Mouse (Mus musculus) kidney, postnatal 14 days (tissue): ENCODE data around the gene Wdr4.

Source experiments
- DNase-seq: peaks from one replicate; pipeline ENCODE4 v3.0.0; 2022; ENCODE audit warnings: mixed read lengths

Wdr4 gene

DNA sequence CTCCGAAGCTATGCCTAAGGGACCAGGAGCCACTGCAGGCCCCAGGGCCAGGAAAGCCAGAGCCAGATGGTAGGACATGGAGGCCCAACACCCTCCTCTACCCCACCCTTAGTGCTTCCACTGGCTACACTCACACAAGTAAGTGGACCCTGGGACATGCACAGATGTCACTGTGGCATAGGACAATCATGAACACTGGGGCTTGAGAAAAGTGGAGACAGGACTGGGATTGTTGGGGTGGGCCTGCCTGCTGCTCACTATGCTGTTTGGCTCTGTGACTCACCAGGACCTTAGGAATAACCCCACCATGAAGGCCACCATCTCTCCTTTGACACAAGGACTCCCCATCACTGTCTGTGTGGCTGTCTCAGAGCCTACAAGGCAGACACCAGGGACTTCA is 24.8 kb downstream of the Wdr4 start:
- no peak for DNase-seq

DNA sequence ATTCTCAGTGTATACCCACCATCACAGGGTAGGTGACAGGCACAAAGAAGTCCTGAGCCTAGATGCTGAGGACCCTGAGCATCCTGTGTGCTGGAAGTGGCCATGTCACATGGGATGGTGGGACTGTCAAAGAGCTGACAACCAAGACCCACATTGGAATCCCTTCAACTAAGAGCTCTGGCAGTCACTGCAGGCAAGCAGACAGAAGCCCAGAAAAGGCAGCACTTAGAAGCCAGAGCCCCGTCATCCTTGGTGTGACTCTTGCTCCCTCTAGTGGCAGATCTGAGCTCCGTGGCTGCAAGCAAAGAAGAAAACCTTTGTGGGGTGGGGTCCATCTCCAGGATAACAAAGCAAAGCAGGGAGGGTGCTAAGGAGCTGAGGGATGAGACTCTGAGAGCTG is 27.4 kb downstream of the Wdr4 start:
- DNase-seq: peak; percentile 81

DNA sequence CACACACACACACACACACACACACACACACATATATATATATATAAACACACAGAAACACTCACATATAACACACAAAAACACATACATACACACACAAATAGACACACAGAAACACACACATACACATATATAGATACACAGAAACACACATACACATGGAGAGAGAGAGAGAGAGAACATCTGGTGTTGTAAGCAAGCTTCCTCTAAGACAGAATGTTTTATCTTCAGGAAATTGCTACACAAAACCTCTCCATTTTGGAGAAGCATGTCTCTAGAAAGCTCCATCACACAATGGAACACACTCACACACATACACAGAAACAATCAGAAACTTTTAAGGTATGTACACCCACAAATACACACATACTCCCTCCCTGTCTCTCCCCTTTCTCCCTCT is 28.4 kb downstream of the Wdr4 start:
- no peak for DNase-seq

DNA sequence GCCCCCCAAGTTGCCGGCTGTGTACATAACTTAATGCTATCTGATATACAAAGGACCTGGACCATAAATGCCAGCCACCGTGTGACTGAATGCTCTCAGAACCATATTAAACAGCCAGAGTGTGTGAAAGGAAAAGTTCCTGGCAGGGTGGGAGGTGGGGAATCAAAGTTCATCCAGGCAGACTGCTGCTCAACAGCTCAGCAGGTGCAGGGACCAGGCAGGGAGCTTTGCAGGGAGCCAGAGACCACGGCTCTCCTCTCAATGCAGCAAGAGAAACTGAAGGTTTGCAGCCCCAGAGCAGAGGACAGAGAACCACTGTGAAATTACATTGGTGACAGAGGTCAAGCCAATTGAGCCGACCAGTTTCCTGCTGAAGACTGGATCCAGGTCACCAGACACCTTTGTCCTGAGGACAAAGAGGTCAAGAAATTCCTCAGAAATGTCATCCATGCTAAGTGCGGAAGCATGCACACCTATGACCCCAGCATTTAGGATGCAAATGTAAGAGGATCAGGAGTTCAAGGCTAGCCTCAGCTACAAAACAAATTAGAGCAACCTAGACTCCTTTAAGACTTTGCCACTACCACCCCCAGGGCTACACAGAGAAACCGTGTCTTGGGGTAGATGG is 32.2 kb downstream of the Wdr4 start:
- peak; percentile 53 for DNase-seq

DNA sequence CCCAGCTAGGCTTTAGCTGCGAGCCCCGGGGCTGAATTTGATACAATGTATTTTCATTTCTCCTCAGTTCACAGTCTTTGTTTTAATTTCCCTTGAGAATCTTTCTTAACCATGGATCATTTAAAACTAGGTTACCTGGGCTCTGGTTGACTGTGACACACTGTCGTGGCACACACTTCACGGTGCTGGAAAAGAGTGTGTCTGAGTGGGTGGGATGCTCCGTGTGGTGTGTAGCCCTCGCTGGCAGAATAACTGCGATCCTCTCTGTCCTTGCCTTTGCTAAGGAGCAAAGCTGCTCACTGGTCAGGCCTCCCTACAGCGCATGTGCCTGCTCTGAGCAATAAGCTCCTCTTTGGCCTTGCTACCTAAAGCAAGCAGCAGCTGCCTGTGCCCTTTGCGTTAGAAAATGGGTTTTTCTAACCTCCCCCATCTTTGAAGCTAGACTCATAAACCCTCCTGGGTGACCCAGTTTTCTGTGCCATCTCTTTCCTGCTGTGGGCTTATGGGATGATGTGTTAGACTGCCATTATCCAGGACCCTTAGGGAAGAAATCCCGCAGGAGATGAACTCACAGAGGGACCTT is 33.1 kb downstream of the Wdr4 start:
- no peak for DNase-seq

DNA sequence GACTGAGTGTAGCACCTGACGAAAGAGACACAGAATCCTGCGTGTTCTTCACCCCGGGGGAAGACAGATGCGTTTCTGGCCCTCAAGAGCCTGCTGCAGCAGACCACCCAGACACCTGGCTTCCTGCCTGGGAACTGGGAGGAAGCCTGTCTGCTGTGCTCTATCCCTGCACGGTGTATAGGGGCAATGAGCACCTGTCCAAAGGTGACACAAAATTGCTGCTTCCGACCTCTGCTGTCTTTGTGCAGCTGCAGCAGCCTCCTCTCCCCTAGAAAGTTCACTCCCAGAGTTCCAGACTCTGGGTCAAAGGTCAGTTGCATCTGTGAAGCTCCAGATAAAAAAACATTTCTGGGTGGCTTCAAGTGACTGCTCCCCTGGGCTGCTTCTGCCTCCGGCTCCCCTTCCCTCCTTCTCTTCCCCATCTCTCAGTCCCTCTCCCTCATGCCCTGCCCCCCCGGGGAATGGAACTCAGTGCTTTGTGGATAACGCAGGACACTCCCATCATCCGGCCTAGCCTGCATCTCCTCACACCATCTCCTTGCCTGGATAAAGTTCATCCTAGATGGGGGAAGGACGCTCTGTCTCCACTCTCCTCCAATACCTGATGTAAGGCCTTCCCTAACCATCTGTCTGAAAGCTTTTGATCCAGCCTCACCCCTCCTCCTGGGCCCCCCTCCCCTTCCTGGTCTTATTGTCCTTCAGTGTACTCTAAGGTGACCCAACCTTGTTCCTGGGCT is 40.5 kb downstream of the Wdr4 start:
- DNase-seq: no peak

DNA sequence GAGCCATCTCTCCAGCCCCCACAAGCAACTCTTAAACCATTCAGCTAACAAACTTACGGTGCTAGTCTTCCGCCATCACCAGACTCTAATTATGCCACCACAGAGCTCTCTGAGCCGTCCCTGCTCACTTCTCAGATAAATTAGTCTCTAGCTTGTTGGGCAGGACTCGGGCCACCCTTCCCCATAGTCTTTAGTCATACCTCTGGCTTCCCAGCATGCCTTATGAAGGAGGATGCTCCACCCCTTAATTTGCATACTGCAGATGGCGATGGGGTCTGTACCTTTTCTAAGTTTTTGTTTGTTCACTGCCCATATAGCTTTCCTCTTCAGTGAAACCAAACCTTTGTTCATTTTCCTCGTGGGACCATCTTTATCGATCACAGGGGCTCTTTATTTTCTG is 41.2 kb downstream of the Wdr4 start:
- DNase-seq: no peak

DNA sequence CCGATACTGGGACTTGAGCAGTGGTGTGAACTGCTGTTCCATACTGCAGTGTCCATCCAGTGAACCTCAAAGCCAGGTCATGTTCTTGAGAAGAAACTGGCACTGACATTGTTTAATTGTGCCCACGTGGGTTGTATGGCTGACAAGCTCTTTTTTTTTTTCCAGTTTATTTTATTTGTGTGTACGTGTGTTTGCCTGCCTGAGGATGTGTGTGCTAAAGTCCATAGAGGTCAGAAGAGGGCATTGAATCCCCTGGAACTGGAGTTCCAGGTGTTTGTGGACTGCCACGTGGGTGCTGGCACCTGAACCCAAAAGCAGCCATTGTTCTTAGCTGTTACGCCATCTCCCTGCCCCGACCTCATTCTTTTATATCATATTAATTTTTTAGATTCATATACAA is 45.4 kb downstream of the Wdr4 start:
- DNase-seq: no peak

DNA sequence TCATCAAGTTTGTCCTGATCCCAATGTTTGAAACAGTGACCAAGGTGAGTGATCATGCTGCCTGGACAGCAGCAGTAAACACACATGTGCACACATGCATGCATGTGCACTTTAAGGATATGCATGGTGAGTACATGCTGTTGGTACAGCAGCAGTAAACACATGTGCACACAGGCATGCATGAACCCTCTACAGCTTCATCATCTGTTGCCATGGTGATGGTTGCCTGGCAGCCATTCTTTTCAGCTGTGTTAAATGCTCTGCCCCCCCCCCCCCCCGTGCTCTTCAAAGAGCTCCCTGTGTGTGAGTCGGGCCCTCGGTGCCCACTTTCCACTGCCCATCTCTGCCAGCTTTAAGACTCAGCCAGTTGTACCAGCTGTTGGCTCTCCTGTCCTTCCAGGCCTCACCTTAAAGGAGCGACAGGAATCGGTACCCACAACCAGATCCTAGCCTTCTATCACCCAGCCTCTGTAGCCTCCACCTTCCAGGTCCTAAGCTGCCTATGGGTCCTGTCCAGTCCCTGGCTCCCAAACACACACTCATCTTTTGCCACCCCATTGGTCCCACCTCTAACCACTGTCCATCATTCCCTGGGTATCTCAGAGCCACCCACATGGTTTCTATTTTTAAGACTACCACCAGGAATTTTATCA is 48.9 kb downstream of the Wdr4 start:
- DNase-seq: no peak

DNA sequence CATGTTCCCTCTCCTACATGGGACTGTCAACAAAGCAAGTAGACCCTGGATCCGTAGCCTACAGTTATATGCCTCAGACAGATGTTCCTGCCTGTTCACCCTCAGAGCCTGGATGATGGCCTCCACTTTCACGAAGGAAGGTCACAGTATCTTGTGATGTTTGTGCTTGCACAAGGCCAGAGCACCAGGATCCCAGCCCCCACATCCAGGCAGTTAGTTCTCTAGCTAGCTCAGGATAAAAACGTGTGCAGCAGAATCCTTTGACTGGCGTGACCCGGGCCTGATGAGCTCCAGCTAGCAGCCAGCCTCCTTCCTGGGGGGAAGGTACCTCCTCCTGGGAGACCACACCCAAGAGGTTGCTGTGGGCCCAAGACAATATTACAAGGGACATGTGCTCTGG is 51.3 kb downstream of the Wdr4 start:
- DNase-seq: no peak

DNA sequence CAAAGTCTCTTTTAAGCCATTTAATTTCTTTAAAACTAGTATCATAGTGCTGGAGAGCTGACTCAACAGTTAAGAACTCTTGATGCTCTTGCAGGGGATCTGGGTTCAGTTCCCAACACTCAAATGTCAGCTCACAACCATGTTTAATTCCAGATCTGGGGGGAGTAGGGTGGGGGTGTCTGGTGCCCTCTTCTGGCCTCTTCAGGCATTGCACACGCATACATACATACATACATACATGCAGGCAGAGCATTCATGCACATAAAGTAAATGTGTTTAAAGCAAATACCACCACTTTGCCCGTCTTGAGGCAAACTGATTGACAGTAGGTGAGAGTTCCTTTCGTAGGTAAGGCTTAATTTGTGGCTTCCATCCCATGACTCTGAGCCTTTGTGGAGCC is 52.9 kb downstream of the Wdr4 start:
- DNase-seq: no peak

DNA sequence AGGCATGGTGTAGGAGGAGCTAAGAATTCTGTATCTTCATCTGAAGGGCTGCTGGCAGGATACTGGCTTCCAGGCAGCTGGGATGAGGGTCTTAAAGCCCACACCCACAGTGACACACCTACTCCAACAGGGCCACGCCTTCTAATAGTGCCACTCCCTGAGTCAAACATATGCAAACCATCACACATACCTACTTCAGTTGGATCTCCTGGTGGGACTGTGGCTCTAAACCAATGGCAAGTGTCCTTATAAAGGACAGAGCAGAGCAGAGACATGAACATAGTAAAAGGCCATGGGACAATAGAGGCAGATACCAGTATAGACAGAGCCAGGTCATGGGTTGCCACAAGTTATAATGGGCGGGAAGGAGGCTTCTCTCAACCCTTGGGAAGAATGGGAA is 57.3 kb downstream of the Wdr4 start:
- no peak for DNase-seq

DNA sequence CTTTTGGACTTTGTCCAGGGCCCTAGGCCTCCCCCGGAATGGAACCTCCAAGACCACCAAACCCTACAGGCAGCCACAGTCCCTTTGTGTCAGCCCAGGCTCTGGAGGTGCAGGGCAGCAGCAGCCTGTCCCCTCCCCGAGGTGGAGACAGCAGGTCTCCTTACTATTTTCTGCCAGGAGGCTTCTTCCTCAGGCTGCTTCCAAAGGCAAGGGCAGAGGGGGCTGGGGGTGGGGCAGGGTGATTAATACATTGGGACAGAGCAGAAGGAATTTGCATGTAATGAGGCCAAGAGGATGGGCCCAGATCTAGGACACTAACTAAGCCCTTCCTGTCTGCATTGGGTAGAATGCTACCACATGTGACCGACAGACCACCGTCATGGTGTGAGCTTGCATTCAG is 59.4 kb downstream of the Wdr4 start:
- no peak for DNase-seq

DNA sequence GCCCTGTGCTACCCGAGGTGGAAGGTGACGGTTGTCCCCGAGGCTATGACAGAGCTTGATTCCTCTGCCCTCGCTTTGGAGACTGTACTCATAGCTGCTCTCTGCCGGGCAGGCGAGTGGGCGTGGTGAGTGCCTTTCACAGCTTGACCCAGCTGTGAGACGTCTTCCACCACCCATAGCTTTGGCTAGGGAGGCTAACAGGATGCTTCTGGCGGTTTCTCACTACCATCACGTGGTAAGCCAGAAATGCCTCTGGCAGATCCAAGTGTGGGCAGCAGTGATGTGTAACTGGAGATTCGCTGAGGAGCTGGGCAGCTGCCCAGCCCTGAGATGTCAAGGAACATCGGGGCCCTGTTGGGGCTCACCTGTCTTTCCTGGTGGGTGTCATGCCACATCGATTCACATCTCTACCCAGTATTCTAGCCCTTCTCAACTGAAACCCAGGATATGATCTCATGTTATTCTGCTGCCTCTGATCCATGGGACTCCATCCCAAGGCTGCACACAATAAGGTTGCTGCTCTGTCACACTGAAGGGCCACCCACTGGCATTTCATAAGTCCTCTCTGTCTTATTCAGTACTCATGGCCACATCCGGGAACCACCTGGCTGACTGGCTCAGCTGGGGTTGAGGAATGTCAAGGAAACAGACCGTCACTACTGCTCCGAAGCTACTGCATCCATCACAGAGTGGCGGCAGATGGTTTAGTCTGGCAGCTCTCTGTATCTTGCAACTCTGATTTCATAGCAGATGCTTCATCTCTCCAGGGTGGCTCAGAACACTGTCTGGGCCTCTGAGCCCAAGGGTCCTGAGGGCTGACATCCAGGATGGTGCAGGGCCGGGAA is 62.8 kb downstream of the Wdr4 start:
- DNase-seq: no peak

DNA sequence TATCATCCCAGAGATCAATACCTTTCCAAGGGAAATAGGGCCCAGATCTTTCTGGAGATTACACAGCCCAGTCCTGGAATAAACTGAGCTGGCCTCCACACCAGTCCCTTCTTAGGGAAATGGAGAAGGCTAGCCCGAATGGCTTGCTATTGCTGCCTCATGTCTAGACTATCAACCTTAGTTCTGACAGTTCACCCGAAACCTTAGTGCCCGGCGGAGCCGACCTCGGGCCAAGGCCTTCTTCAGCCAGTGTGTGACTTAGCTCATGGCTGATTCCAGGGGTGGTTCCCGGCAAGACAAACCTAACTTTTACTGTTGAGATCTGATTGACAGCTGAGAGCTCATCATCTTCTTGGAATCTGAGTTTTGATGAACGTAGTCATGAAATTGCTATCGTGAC is 65.7 kb downstream of the Wdr4 start:
- DNase-seq: no peak

DNA sequence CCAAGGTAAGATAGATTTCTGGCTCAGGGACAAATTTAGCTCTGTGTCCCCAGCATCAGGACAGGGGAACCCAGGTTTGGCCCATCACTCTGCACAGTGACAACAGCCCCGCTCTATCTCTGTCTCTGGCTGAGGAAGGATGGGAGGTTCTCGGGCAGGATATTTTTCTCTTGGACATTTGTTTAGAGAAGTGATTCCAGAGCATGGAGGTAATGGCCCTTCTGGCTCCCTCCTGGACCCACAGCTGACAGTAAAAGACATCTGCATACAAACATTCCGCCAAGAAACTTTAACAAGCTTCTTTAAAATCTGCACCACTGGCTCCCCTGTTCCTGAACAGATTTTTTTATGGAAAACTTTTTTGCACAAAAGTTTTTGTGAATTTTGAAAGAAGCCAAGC is 66.3 kb downstream of the Wdr4 start:
- DNase-seq: no peak

DNA sequence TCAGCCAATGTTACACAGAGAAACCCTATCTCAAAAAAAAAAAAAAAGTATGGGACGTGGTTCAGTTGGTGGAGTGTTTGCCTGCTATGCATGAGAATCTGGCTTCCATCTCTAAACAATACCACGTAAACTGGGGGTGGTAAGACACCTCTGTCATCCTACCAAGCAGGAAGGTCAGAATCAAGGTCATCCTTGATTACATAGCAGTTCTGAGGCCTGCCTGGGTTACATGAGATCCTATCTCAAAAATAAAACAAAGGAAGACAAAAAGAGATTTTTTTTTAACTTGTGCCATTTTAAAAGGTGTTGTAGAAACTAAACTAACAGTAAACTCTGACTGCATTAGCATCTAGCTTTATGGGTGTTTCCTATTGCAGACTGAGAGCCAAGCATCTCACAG is 67.0 kb downstream of the Wdr4 start:
- no peak for DNase-seq

DNA sequence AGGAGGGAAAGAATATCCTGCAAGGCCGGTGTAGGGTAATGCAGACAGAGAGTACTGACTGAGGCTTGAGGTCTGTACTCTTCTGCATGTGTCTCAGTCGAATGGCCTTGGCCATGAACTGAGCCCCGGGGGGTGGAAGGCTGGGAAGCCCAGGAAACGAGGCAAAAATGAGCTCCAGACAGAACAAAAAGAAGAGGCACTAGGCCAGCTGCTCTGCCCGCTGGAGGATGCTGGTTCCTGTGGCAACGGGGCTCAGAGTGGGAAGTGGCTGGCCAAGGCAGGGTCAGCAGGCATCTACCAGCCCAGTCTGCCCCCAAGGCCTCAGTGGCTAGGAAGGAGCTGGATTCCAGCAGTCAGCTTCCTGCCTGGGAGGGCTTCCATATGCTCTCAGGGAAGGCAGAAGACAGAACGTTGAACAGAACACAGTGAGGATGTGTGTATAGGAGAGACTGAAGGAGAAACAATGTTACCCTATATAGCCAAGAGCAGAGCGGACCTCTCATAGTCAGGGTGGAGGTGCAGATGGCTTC is 68.5 kb downstream of the Wdr4 start:
- no peak for DNase-seq

DNA sequence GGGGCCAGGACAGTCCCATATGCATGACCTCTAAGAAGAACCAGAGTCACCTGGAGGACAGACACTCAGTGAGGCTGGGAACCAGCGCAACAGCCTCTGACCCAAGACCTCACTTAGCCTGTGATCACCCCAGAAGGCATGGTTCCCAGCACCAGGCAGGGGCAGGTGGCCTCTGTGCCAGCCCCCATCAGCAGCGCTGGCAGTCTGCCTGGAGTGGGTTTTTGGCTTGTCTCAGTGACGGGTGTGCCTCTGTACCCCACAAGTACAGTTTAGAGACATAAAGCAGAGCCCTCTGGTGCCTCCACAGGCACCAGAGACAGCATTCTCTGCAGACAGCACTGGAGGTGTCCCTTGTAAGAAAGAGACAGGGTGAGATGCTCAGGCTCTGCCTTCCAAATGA is 69.6 kb downstream of the Wdr4 start:
- DNase-seq: no peak

DNA sequence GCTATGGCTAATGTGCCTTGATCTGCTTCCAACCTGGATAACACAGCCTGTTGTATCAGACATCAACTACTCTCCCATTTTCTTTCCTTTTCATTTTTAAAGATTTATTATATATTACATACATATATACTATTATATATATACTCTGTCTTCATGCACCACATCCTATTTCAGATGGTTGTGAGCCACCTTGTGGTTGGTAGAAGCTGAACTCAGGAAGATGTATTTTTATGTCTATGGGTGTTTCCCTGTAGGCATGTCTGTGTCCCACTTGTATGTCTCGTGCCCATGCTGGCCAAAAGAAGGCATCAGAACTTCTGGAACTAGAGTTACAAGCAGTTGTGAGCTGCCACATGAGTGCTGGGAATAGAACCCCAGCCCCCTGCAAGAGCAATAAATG is 71.3 kb downstream of the Wdr4 start:
- no peak for DNase-seq

DNA sequence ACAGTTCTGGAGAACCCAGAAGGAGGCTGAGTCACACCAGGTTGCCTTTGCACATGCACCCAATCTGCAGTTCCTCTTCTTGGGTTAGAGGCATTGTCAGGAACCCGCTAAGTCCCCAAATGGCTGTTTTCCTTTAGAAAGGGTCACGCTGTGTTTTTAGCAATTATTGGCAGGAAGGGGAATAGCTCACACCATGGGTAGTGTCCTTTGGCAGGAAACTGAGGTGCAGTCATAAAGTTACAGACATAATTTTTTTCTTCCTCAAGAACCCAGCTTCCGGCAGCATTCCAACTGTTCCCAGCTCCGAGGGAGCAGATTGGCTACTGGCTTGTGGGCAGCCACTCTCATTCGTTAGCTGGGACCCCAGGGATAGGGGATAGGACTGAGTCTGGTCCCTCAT is 72.0 kb downstream of the Wdr4 start:
- DNase-seq: no peak

DNA sequence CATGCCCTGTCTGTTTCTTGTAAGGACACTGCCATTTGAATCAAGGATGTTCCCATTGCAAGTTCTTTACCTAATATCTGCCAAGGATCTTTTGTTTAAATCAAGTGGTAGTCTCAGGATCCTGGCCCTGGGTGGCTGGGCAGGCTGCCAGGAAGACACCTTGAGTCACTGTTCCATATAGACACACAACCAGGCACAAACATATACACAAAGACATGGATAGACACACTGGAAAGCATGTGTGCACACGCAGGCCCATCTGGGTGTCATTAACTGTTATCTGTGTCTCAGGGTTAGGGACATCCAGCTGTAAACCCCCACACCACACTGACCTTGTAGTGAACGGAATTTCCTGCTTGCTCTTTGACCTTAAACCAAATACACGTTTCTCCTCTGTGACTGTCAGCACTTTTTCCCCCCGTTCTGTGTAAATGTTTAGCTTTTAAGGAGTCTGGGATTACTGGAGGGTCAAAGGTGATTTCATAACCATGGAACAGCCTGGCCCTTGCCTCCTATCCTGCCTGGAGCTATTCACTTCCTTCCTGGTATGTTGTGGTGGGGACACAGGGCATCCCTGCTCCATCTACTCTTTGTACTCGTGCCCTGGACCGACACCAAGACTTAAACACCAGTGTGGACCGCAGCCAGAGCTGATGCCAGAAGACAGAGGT is 74.6 kb downstream of the Wdr4 start:
- peak; percentile 86 for DNase-seq
